Mouse (Mus musculus) subcutaneous adipose tissue, adult 2 months (tissue): Measurements from ENCODE around the gene 6030458C11Rik. TPM values are rescaled to one million over a fixed set of nuclear protein-coding genes. Genes with fewer than 3 reads are reported as not detected.

ENCODE experiments used
- polyA plus RNA-seq: library from polyadenylated mRNA; depleted of rRNA; stranded (reverse); fragments of >200 nt; gene quantifications from 2 replicates; pipeline ENCODE4 v1.2.3, GENCODE M21; 2012; ENCODE audit warnings: low replicate concordance; rRNA removed

The 6030458C11Rik gene
- 7.0 and 16.6 TPM in 2 replicates for polyA plus RNA-seq

GRCm38 (mm10) chr15:12824197-12824952, at the start of gene 6030458C11Rik, which contains the start of gene Drosha:
6030458C11Rik (minus strand) TSS chr15:12824649.
Drosha (plus strand) TSS chr15:12824815.

Other genes with a start within 250 kb of the 6030458C11Rik start
- gene Pdzd2, start 84.7 kb downstream of the 6030458C11Rik start, polyA plus RNA-seq, result 20.0 and 33.8 TPM in 2 replicates
- 11.5 and 19.3 TPM in 2 replicates for gene Drosha, start 166 bp upstream of the 6030458C11Rik start, polyA plus RNA-seq